Mouse (Mus musculus): ENCODE data around the gene Gm4175. TPM values are rescaled to one million over a fixed set of nuclear protein-coding genes. Genes with fewer than 3 reads are reported as not detected.
"Not testable (repeated sequence)": the region's sequence is repeated elsewhere in the genome, so short reads cannot be mapped to it uniquely, and the experiment has no call there.

Gm4175 gene
- polyA plus RNA-seq (2011; ENCODE audit: insufficient read depth, insufficient read length, low read depth, missing spikeins) = not detected in 2 replicates

- not testable (repeated sequence) for H3K27me3 ChIP-seq (ENCODE audit: control insufficient read depth, insufficient read depth, low read length, poor library complexity, severe bottlenecking)
Observed at GRCm38 (mm10) chr7:21761375-21761774, at the start of gene Gm4175. Gm4175 (minus strand) TSS chr7:21761475.

GRCm38 (mm10) chr7:21796628-21797027 is 35.4 kb upstream of the Gm4175 start, which contains the start of gene Gm4177:
Gm4177 (minus strand) TSS chr7:21796728.
- not testable (repeated sequence) for H3K4me3 ChIP-seq (ENCODE audit: low read depth, low read length); H3K27me3 ChIP-seq (ENCODE audit: control insufficient read depth, insufficient read depth, low read length, poor library complexity, severe bottlenecking); H3K27ac ChIP-seq (ENCODE audit: insufficient read depth, low read length); H3K36me3 ChIP-seq (ENCODE audit: control insufficient read depth, insufficient read depth, low read length, poor library complexity, severe bottlenecking); H3K9me3 ChIP-seq (replicated peaks; ENCODE audit: control insufficient read depth, insufficient read depth, low read length, poor library complexity, severe bottlenecking); H3K9ac ChIP-seq (ENCODE audit: low read depth, poor library complexity, severe bottlenecking); H3K4me1 ChIP-seq (ENCODE audit: control insufficient read depth, insufficient read depth, low read length)

More at GRCm38 (mm10) chr7:21761375-21761774, at the start of gene Gm4175:
- H3K27ac ChIP-seq (ENCODE audit: insufficient read depth, low read length); H3K9me3 ChIP-seq (replicated peaks; ENCODE audit: control insufficient read depth, insufficient read depth, low read length, poor library complexity, severe bottlenecking); H3K36me3 ChIP-seq (ENCODE audit: control insufficient read depth, insufficient read depth, low read length, poor library complexity, severe bottlenecking); H3K4me3 ChIP-seq (ENCODE audit: low read depth, low read length); H3K4me1 ChIP-seq (ENCODE audit: control insufficient read depth, insufficient read depth, low read length); H3K9ac ChIP-seq (ENCODE audit: low read depth, poor library complexity, severe bottlenecking): not testable (repeated sequence)

Other genes starting within 250 kb of the Gm4175 start
- not detected in 2 replicates for gene Vmn1r130, start 249.7 kb downstream of the Gm4175 start, polyA plus RNA-seq (2011; ENCODE audit: insufficient read depth, insufficient read length, low read depth, missing spikeins)
- not detected in 2 replicates for gene Vmn1r131, start 215.4 kb downstream of the Gm4175 start, polyA plus RNA-seq (2011; ENCODE audit: insufficient read depth, insufficient read length, low read depth, missing spikeins)
- not detected in 2 replicates for gene Vmn1r132, start 147.4 kb downstream of the Gm4175 start, polyA plus RNA-seq (2011; ENCODE audit: insufficient read depth, insufficient read length, low read depth, missing spikeins)
- not detected in 2 replicates for gene Gm4177, start 35.3 kb upstream of the Gm4175 start, polyA plus RNA-seq (2011; ENCODE audit: insufficient read depth, insufficient read length, low read depth, missing spikeins)
- not detected in 2 replicates for gene Vmn1r135, start 70.9 kb upstream of the Gm4175 start, polyA plus RNA-seq (2011; ENCODE audit: insufficient read depth, insufficient read length, low read depth, missing spikeins)
- not detected in 2 replicates for gene Gm5725, start 82.8 kb upstream of the Gm4175 start, polyA plus RNA-seq (2011; ENCODE audit: insufficient read depth, insufficient read length, low read depth, missing spikeins)
- gene Gm5891, start 159.8 kb upstream of the Gm4175 start, polyA plus RNA-seq (2011; ENCODE audit: insufficient read depth, insufficient read length, low read depth, missing spikeins) = not detected in 2 replicates
- gene Vmn1r137, start 233.1 kb upstream of the Gm4175 start, polyA plus RNA-seq (2011; ENCODE audit: insufficient read depth, insufficient read length, low read depth, missing spikeins) = not detected in 2 replicates